10 mouse cellular contexts compared by ENCODE assay signal in genomic region chr5:76763148-76763701, GRCm38 (mm10).
DNase-seq lines count a peak whose midpoint lies in the region; ATAC-seq and TF ChIP-seq lines count a peak whose summit lies in the region.
"Had no signal": no experiment of that assay in that cellular context is flagged by ENCODE, and none has a peak within 500 bp of the region (broad histone marks: within the 10 kb centered on the region; RNA-seq: fewer than 3 reads in every experiment).

No protein-coding gene starts in this region.

- peak overlapping the region; percentile 56 for H3K27ac ChIP-seq in gastrocnemius, adult 2 months
- peak overlapping the region; percentile 74 for H3K27ac ChIP-seq in embryonic facial prominence, embryonic 10.5 days (replicated peaks)
- 0 out of 2 replicates have a peak overlapping the region, but pooled peaks have one; percentile 45 for H3K27ac ChIP-seq in forebrain, postnatal 0 days (ENCODE audit: low read depth, low read length)
- peak overlapping the region; percentile 75 for H3K27ac ChIP-seq in midbrain, embryonic 12.5 days (replicated peaks)

- 58% methylated on average over 10 of the region's 10 CpGs for WGBS in embryonic facial prominence, embryonic 10.5 days
- WGBS in forebrain, postnatal 0 days, result 19% methylated on average over 10 of the region's 10 CpGs
- 62% methylated on average over 10 of the region's 10 CpGs for WGBS in midbrain, embryonic 12.5 days

- peak; percentile 84 for ATAC-seq in forebrain, postnatal 0 days
- ATAC-seq in midbrain, embryonic 12.5 days (ENCODE audit: low FRiP score, low read depth), result peak; percentile 70
- no peak for ATAC-seq in megakaryocyte progenitor cell, adult 5-6 weeks (replicated peaks; ENCODE audit: poor library complexity)

- TF ChIP-seq CTCF in gastrocnemius, adult 2 months (IDR thresholded peaks at IDR 0.05), result no peak
- no peak for TF ChIP-seq CTCF in forebrain, postnatal 0 days (IDR thresholded peaks at IDR 0.05; ENCODE audit: low read depth)

- H3K9ac ChIP-seq in forebrain, postnatal 0 days, result no peak overlapping the region
- H3K9ac ChIP-seq in midbrain, embryonic 12.5 days (replicated peaks), result no peak overlapping the region

- peaks cover 52% of the 10 kb centered on the region for H3K36me3 ChIP-seq in embryonic facial prominence, embryonic 10.5 days (replicated peaks)
- peaks cover 11% of the 10 kb centered on the region for H3K36me3 ChIP-seq in forebrain, postnatal 0 days (ENCODE audit: insufficient read depth)
- H3K36me3 ChIP-seq in midbrain, embryonic 12.5 days, result peaks cover 24% of the 10 kb centered on the region

- peak overlapping the region; percentile 54 for H3K4me3 ChIP-seq in gastrocnemius, adult 2 months
- peak overlapping the region; percentile 29; the same call in 1 of the 2 replicates for H3K4me3 ChIP-seq in embryonic facial prominence, embryonic 10.5 days
- no peak overlapping the region for H3K4me3 ChIP-seq in forebrain, postnatal 0 days (ENCODE audit: low read depth, low read length)
- H3K4me3 ChIP-seq in midbrain, embryonic 12.5 days, result no peak overlapping the region

- H3K9me3 ChIP-seq in embryonic facial prominence, embryonic 10.5 days, result peaks cover 6% of the 10 kb centered on the region; the same call in 1 of the 2 replicates
- no peaks in the 10 kb centered on the region for H3K9me3 ChIP-seq in forebrain, postnatal 0 days (ENCODE audit: low read length)
- H3K9me3 ChIP-seq in midbrain, embryonic 12.5 days, result peaks cover 3% of the 10 kb centered on the region; the same call in 1 of the 2 replicates

- peaks cover 62% of the 10 kb centered on the region for H3K4me1 ChIP-seq in embryonic facial prominence, embryonic 10.5 days
- H3K4me1 ChIP-seq in forebrain, postnatal 0 days (ENCODE audit: insufficient read depth), result 0 out of 2 replicates have a peak, but pooled peaks cover 9% of the 10 kb centered on the region
- H3K4me1 ChIP-seq in midbrain, embryonic 12.5 days, result peaks cover 35% of the 10 kb centered on the region

- DNase-seq in gastrocnemius, adult 2 months, result peak; percentile 23
- no peak for DNase-seq in gastrocnemius, postnatal 36 days
- DNase-seq in embryonic facial prominence, embryonic 10.5 days (ENCODE audit: low spot score), result peak; percentile 42
- DNase-seq in forebrain, postnatal 0 days, result peak; percentile 48
- no peak for DNase-seq in right cerebral cortex, adult 18-20 months
- DNase-seq in frontal cortex, postnatal 10 days (ENCODE audit: low spot score in 2 of 2), result no peak
- DNase-seq: kidney, postnatal 10 days had no signal

- intact Hi-C loops in gastrocnemius, adult 2 months (cut with DNase I), result no loop called here
- intact Hi-C loops in gastrocnemius, postnatal 36 days (cut with DNase I), result loop anchor here (10.0 kb wide), 1 partner anchor 108 kb away; the partner anchor contains the start of gene C530008M17Rik

- H3K4me2 ChIP-seq in forebrain, postnatal 0 days (ENCODE audit: low read depth), result no peak overlapping the region
- 0 out of 2 replicates have a peak overlapping the region, but pooled peaks have one; percentile 9 for H3K4me2 ChIP-seq in midbrain, embryonic 12.5 days (replicated peaks)
- H3K4me2 ChIP-seq: liver, embryonic 11.5 days had no signal

- H3K27me3 ChIP-seq in embryonic facial prominence, embryonic 10.5 days (replicated peaks; ENCODE audit: low read depth, poor library complexity, severe bottlenecking), result no peaks in the 10 kb centered on the region
- no peaks in the 10 kb centered on the region for H3K27me3 ChIP-seq in forebrain, postnatal 0 days (ENCODE audit: insufficient read depth, low read length)
- H3K27me3 ChIP-seq in midbrain, embryonic 12.5 days, result no peaks in the 10 kb centered on the region

Comparison
In these comparisons a context has a peak if more than half of its experiments do, and no peak if none do; other contexts are left out.
1. DNase-seq: peak in gastrocnemius, adult 2 months (single experiment), embryonic facial prominence, embryonic 10.5 days (single experiment) and forebrain, postnatal 0 days (single experiment); none in gastrocnemius, postnatal 36 days (0 of 2), right cerebral cortex, adult 18-20 months (single experiment) and frontal cortex, postnatal 10 days (0 of 2).
2. H3K4me3 ChIP-seq: peak in gastrocnemius, adult 2 months (single experiment) and embryonic facial prominence, embryonic 10.5 days (single experiment); none in forebrain, postnatal 0 days (single experiment) and midbrain, embryonic 12.5 days (single experiment).
3. Peak in every context shown above with its lines, with median percentiles within 50 percentile points of each other: H3K27ac ChIP-seq.